Mouse (Mus musculus): ENCODE data around the gene Igfbp7.
"Not testable (repeated sequence)": the region's sequence is repeated elsewhere in the genome, so short reads cannot be mapped to it uniquely, and the experiment has no call there.

The Igfbp7 gene

GRCm38 (mm10) chr5:77407341-77408298 lies at the start of gene Igfbp7:
Igfbp7 (minus strand) TSS chr5:77408041.
- CTCF ChIA-PET, result no interaction called here

GRCm38 (mm10) chr5:77452103-77452502 lies 44.3 kb upstream of the Igfbp7 start:
- CTCF ChIA-PET, result no interaction called here

DNA sequence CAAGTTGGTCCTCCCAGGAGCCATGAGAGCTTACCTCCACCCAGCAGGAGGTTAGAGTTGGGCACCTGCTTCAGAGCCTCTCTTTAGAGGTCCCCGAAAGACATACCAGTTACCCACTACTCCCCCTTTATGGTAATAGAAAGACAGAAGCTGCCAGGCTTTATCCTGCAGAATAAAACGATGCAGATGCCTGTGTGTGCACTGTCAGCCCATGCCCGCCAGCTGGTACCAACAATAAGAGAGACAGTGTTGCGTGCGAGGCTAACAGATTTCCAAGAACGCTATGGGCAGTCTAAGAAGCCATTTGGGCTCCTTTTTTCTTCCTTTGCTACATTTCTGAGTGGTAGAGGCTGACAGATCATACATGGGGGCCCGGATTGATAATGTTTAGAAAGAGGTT lies 41.7 kb upstream of the Igfbp7 start:
- CTCF ChIA-PET, result no interaction called here

DNA sequence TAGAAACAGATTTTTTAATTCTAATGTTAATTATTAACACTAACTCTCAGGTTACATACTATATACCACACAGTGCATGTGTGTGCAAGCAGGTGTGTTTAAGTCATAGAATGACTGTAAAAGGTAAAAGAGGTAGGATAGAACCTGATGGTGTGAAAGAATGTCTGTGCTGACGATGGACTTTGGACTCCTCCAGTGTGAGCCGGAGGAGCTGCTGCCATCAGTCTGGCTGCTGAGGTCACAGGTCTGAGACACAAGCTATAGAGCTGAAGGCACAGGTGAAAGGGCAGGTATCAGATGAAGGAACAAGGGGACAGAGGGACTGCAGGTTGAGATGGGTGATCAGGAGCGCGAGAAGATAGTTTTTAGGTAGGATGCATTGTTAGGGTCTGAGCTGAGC lies 37.6 kb upstream of the Igfbp7 start:
- CTCF ChIA-PET, result interaction anchor here (0.7 kb wide), 1 partner anchor 192 kb away, joined by 3 read pairs; no protein-coding TSS in a partner anchor

DNA sequence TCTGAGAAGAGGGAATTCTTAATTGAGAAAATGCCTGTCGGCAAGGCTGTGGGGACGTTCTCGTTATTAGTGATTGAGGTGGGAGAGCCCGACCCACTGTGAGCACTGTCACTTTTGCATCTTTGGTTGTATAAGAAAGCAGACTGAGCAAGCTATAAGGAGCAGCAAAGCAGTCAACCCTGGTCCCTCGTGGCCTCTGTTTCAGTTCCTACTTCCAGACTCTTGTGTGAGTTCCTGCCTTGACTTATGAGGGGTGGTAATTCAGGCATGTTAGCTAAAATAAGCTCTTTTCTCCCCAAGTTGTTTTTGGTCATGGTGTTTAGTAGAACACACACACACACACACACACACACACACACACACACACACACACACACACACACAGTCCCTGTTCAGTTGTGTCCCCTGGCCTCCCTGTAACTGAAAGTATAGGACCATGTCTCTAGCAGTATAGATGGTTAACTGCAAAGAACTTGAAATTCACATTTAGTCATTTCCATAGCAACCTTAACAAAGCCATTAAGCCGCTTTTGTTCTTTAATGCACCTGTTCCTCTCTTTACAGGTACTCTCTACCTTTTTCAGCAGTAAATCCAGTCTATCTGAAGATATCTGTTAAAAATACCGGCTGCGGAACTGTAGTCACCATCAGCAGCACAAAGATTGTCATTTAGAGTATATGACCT lies 36.2 kb upstream of the Igfbp7 start:
- CTCF ChIA-PET, result no interaction called here

DNA sequence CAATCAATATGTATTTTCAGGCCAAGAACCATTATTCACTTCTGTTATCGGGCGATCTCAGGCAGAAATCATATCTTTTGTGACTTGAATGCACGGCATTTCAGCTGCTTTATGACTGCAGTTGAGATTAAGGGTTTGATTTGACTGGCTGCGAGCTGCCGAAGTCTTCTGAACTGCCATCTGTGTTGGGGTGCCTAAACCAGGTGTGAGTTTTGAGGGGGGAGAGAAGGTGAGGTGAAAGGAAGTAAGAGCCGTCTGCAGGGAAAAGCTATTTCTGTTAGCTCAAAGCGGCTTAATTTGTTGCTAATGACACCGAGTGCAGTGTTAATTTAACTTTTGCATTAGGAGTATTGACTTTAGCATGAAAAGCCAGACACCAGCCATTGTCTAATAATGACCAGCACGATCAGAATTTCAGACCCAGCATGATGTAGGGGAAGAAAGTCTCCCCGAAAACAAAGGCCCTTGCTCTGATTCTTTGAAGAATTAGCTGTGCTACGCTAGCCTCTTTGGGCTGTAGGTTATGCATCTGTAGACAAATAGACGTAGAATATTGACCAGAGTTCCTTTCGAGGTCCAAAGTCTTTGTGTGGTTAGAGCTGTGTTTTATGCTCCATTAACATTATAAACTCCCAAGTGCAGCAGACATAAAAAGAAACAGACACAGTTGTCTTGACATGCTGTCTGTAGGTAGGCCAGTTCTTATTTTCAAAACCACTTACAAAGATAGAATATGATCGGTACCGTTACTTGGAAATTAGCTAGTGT lies 35.2 kb upstream of the Igfbp7 start:
- CTCF ChIA-PET, result no interaction called here

GRCm38 (mm10) chr5:77436308-77436707 lies 28.5 kb upstream of the Igfbp7 start:
- CTCF ChIA-PET, result no interaction called here

DNA sequence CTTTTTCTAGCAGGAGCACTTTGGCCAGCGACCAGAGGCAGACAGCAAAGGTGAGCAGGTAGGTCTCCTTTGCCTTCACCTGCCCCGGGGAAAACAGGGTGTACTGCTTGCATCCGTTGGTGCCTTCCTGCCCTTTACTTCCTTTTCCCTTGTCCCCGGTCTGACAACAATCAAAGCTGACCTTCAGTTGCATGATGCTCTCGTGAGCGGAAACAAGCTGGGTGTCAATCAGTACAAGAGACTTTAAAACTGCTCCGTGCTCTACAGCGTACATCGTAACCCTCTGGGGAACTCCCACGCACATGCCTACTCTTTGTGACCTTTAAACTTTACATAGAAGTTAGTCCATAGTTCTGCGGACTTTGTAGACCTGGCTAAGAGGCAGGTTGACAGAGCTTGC lies 26.2 kb upstream of the Igfbp7 start:
- CTCF ChIA-PET, result no interaction called here

DNA sequence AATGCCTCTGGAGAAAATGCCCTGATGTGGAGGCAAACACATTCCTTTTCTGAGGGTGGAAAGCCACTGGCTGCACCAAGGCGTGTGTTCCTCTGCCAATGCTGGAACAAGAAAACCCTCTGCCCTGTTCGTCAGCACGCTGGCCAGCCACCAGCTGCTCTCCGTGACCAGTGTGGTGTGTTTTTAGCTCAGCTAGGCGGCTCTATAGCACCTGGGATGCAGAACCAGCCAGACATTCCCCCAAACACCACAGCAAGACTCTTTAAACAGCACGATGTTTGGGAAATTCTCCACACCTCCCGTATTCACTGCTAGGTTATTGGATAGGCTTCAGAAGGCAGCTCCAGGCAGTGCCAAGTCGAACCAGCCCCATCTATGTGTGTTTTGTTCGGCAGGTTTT lies 25.7 kb upstream of the Igfbp7 start:
- CTCF ChIA-PET, result no interaction called here

DNA sequence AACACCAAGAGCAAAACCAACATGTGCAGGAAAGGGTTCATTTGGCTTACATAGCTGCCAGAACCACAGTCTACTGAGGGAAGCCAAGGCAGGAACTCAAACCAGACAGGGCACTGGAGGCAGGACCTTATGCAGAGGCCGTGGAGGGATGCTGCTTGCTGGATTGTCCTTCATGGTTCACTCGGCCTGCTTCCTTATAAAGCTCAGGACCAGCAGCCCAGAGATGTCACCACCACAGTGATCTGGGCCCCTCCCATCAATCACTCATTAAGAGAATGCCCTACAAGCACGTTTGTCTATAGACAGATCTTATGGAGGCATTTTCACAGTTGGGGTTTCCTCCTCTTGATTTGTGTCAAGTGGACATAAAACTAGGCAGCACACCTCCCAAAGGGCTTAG lies 25.3 kb upstream of the Igfbp7 start:
- CTCF ChIA-PET, result no interaction called here

GRCm38 (mm10) chr5:77432446-77432845 lies 24.6 kb upstream of the Igfbp7 start:
- CTCF ChIA-PET, result no interaction called here

DNA sequence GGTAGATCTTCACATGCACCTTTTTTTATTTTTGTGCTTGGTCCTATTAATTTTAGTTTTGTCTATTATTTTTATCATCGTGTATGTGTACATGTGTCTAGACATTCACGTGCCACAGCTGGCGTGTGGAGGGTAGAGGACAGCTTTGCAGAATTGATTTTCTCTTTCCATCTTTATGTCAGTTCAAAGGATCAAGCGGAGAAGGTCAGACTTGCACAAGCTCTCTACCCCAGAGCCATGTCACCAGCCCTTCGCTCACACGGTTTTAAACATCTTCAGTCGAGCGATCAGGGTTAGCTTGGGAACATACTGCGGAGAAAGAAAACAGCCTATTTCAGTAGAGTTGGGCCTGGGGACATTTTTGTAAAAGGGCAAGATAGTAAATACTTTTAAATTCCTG lies 23.2 kb upstream of the Igfbp7 start:
- CTCF ChIA-PET, result no interaction called here

DNA sequence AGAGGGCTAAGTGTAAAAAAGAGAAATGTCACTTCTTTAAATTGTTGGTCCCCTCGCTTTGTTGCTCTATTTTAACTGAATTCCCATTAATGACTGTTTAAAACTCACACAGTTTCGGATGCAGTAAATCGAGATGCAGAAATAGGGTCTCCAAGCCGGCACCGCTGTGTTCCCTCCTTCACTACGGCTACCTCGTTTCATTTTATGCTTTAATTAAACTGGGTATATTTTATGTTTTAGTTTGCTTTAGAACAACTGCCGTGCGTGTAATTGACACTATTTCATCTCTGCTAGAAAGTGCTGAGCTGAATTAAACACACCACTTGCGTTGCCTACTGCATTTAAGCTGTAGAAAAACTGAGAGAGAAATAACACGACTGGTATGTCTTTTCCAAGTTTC lies 22.6 kb upstream of the Igfbp7 start:
- CTCF ChIA-PET, result no interaction called here

- CTCF ChIA-PET, result no interaction called here
These were observed 22.2 kb upstream of the Igfbp7 start for GRCm38 (mm10) chr5:77430049-77430448.

- CTCF ChIA-PET, result no interaction called here
These were observed 20.7 kb upstream of the Igfbp7 start for GRCm38 (mm10) chr5:77428526-77428925.

DNA sequence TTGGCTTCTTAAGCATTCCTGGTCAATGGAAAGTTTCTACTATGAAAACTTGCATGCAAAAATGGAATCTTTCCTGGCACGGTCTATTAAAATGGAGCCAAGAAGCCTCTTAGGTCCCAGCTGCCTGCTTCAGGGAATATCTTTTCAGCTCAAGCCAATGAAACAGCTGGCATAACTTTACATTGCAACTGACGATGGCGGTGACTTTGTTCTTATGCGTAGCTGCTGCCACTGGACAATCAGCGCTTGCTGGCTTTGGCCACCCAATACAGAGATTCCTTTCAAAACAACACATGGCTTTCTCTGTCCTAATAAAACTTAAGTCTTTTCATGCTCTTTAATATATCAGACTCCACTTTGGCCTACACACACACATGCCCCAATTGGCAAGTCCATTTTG lies 20.1 kb upstream of the Igfbp7 start:
- CTCF ChIA-PET, result no interaction called here

DNA sequence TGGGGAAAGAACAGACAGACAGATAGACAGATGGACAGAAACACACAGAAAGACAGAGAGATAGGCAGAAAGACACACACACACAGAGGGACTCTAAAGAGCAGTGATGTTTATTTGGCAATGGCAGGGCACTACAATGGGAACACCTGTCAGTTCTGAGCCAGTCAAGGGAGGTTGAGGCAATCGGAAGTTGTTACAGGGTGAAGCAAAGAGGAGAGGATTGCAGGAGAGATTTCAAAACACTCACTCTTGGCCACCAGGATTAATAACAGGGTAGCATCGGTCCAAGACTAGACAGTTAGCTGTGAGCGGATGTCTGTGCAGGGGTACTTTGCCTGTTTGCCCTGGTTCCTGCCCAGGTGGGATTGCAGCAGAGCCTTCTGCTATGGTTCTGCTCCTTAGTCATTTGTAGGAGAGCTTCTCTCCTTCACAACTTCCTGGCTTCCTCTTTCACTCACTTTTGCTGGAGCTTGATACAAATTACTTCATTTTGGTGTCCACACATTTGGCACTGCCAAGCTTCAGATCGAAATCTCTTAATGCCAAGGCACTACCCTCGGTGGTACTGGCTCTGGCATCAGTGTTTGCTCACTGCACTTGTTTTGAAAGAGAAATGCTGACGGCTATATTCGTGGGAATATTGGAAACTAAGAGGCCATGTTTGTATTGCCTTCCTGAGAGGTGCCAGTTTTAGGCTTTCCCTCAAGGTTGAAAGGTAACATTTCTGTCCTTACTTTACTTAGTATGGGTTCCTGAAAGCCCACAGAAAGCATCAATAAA lies 18.1 kb upstream of the Igfbp7 start:
- CTCF ChIA-PET, result no interaction called here

- CTCF ChIA-PET, result not testable (repeated sequence)
These were observed 11.7 kb upstream of the Igfbp7 start for GRCm38 (mm10) chr5:77419537-77419936.

GRCm38 (mm10) chr5:77416058-77416457 lies 8.2 kb upstream of the Igfbp7 start:
- CTCF ChIA-PET, result no interaction called here

DNA sequence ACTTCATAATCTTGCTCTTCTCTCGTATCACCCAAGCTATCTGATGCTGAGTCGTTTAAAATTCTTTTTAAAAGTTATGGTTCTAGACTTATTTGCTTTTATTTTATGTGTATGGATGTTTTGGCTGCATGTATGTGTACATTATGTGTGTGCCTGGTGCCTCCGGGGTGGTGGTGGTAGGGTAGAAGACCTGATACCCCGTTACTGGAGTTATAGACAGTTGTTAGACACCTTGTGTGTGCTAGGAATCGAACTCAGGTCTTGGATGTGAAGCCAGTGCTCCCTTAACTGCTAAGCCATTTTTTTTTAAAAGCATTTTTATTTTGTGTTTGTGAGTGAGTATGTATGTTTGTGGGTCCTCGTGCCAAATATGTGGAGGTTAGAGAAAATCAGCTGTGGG lies 689 bp upstream of the Igfbp7 start:
- CTCF ChIA-PET, result no interaction called here

DNA sequence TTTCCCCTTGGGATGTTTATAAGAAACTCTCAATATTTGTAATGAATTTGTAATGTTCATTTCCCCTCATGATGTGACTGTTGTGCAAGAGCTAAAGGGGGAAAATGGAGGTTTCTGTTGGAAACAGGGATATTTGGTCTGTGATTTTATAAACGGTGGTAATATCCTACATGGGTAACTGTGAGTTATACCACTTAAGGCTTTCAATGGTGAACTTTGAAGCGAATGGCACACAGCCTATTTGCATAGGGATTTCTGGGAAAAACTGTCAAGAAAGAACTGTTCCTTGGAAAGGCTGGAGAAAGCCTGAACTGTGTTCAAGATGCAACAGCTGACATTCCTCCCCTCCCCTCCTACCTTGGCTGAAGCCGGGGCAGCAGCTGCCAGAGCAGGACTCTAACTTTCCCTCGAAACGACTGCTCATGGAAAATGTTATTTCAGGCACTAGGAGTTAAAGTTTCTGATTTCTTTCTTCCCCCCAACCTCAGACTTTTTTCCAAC lies 1.4 kb downstream of the Igfbp7 start:
- CTCF ChIA-PET, result no interaction called here
